Mouse (Mus musculus) liver, adult (tissue): ENCODE measurements at regions not wholly inside any gene's neighbourhood (a gene's known extent, or its start where the extent isn't known, plus 50 kb on each side); places are given as distances from the start of the nearest gene placed in this dataset.
A peak's percentile ranks its signal among the peaks of the same experiment; 100 is the strongest.

Experiments
- GATA4 ChIP-seq: IDR thresholded peaks from 2 replicates; pipeline ENCODE4 v1.6.1; 2014; ENCODE audit warnings: mild to moderate bottlenecking, low read length; ENCODE audit not compliant: insufficient replicate concordance

- TF ChIP-seq GATA4: peak; percentile 38; the same call in 1 of the 2 replicates
These were observed 76.4 kb downstream of the Phlda1 start for GRCm38 (mm10) chr10:111582321-111583123.

GRCm38 (mm10) chr10:111583124-111583743 is 77.1 kb downstream of the Phlda1 start:
- TF ChIP-seq GATA4: peak; percentile 95

DNA sequence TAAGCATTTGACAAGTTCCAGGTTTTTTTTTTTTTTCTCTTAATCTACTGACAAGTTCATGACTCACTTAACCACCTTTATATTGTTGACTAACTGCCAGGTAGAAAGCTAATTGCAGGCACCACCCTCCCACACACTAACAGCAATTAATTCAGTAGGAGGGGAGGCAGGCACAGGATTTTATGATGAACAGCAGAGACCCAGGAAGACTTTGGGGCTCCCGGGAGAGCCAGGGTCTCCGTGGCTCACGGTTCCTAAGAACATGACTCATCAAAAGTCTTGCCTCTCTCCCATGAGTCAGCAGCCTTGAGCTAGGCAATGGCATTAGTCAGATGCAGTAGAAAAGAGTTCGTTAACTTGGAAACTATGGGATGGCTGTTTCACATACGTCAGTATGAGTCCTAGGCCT is 77.7 kb downstream of the Phlda1 start:
- no peak for TF ChIP-seq GATA4

DNA sequence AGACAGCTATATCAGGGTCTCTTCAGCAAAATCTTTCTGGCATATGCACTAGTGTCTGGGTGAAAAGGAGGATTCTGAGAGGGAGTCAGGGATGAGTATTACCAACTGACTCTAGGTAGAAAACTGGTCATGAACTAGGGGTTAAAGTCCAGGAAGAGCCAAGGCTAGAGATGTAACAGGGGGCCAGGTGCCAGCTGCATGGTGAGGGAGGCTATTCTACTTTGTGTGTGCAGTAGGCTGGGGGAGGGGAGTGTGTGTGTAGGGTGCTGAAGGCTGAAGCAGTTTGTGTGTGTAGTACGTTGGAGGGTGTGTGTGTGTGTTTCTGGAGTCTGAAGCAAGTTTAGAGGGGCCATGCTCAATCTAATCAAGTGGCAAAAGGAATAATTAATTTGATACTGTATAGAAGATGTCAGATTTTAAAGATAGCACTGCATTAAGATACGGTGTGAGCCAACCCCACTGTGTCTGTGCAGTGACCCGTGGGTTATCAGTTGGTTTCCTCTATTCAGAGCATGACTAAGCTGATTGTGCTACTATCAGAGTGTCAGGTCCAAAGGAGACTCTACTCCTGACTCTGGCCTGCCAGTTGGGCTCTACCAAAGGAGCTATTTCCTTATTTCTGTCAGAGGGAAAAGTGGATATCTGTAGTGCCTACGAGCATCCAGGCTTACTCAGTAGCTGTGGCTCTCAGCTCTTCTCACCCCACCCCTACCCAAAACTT is 82.0 kb downstream of the Phlda1 start:
- peak; percentile 65; the same call in 1 of the 2 replicates for TF ChIP-seq GATA4

DNA sequence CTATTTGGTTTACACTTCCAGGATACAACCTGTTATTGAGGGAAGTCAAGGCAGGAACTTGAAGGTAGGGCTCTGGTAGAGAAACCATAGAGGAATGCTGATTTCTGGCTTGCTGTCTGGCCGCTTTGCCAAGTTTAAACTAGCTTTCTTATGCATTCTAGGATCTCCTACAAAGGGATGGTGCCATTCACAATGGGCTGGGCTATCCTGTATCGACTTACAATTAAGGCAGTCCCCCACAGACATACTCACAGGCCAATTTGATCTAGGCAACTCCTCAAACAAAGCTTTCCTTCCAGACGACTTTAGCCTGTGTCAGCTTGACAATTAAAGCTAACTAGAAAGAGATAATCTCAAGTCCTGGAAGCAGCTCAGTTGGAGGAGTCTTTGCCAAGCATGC is 83.1 kb downstream of the Phlda1 start:
- no peak for TF ChIP-seq GATA4

DNA sequence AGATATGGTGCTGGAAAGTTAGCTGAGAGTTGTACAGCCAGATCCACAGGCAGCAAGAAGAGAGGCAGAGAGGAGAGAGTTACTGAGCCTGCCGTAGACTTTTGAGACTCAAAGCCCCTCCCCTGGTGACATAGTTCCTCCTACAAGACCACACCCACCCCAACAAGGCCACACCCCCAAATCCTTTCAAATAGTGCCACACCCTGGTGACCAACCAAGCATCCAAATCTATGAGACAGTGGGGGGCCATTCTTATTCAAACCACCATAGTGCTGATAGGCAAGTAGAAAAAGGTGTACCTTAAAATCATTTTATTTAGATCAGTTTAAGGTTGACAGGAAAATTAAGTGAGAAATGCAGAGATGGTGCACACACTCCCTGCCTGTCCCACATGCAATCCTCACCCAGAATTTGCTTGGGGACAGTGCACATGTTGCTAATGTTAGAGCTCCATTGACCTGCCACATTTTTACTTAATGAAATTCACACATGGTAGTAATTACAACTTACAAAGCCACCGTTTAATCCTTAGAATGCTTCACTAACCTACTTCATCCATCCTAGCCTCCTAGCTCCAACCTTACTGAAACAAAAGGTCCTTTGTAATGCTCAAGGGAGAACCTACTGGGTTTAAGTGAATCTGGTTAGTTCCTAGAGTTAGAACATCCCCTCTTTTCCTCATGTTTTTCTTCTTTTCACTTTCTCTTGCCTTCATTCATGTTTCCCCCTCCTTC is 86.5 kb downstream of the Phlda1 start:
- no peak for TF ChIP-seq GATA4

- TF ChIP-seq GATA4: no peak
These were observed 87.2 kb downstream of the Phlda1 start for GRCm38 (mm10) chr10:111593280-111593679.

DNA sequence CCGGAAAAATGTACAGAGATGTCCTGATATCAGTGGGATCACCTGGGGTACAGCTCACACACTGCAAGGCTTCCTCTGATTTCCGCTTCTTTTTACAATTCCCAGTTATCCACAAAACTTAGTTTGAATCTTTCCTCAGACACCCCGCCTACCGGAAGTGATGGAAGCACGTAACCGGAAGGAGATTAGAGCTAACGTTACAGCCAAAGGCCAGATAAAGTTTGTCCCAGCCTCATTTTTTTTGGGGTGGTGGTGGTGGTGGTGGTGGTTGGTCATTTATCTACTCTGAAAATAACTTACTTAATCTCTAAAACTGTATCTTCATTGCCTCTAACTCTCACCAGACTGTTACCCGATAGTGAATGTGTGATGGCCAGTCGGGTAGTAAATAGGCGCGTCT is 88.1 kb downstream of the Phlda1 start:
- TF ChIP-seq GATA4: no peak

GRCm38 (mm10) chr10:111594651-111595050 is 88.6 kb downstream of the Phlda1 start:
- TF ChIP-seq GATA4: no peak

- peak; percentile 89; the same call in 1 of the 2 replicates for TF ChIP-seq GATA4
These were observed 89.5 kb downstream of the Phlda1 start for GRCm38 (mm10) chr10:111595513-111595995.

DNA sequence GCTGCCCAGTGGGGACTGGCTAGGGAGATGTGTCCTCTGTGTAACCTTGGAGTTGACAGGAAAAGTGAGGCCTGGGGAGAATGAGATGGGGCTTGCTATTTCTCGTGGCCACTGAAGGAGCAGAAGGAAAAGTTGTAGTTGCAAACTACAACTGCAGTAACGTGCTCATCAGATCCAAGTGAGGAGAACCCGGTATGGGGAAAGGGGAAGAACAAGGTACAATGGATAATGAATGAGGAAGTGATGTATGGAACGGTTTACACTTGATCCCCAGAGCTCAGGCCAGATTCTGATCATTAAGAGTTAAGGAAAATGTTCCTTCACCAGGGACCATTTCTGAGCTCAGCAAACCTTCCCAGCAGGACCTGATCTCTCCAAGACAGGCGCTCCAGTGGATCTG is 92.6 kb downstream of the Phlda1 start:
- no peak for TF ChIP-seq GATA4

GRCm38 (mm10) chr10:111599297-111600250 is 93.5 kb downstream of the Phlda1 start:
- TF ChIP-seq GATA4: no peak

- no peak for TF ChIP-seq GATA4
These were observed 94.2 kb downstream of the Phlda1 start for GRCm38 (mm10) chr10:111600251-111600620.

GRCm38 (mm10) chr10:111600677-111601099 is 94.6 kb downstream of the Phlda1 start:
- no peak for TF ChIP-seq GATA4
